ENCODE assay signal across 8 mouse cellular contexts in the genomic region with DNA sequence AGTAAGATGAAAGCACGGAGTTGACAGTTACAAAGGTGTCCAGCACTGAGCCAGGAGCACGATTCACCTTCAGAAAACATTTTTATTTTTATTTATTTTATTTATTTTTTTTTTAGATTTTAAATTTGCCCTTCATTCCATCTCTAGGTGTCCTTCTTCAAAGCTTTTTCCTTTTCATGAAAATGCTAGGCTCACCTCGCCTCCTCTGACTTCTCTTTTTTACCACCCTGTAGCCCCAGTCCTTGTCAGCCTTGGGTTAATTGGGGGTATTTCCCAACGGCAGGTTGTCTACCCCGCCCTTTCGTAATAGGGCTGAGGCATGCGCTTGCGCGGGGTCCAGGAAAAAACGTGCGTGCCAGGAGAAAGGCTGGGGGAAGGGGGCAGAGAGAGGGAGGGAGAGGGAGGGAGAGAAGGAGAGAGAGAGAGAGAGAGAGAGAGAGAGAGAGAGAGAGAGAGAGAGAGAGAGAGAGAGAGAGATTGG. TPM values are rescaled to one million over a fixed set of nuclear protein-coding genes. Genes with fewer than 3 reads are reported as not detected.
DNase-seq lines count a peak whose midpoint lies in the region; ATAC-seq and TF ChIP-seq lines count a peak whose summit lies in the region.

No protein-coding gene starts in this region.

- no peak for TF ChIP-seq CTCF in CH12.LX (conservative IDR thresholded peaks at IDR 0.05 in 1 of 2, IDR thresholded peaks at IDR 0.05 in 1 of 2; ENCODE audit: low read depth in 2 of 2, low read length in 2 of 2)

- ATAC-seq in heart, embryonic 11.5 days (replicated peaks; ENCODE audit: insufficient number of reproducible peaks, low FRiP score, low TSS enrichment): no peak
- no peak for ATAC-seq in embryonic facial prominence, embryonic 13.5 days (ENCODE audit: insufficient number of reproducible peaks, insufficient read depth, low FRiP score, low TSS enrichment, low read depth)

- no peaks in the 10 kb centered on the region for H3K9me3 ChIP-seq in heart, embryonic 11.5 days (replicated peaks; ENCODE audit: control insufficient read depth, low read length)
- no peaks in the 10 kb centered on the region for H3K9me3 ChIP-seq in CH12.LX (replicated peaks; ENCODE audit: low read length)
- H3K9me3 ChIP-seq in embryonic facial prominence, embryonic 13.5 days: no peaks in the 10 kb centered on the region

- no peak; the same call in 1 of the 2 replicates for TF ChIP-seq POLR2A in CH12.LX (IDR thresholded peaks at IDR 0.05; ENCODE audit: low read depth, low read length)

- WGBS in heart, embryonic 11.5 days (ENCODE audit: insufficient replicate concordance): 13% methylated on average over 11 of the region's 11 CpGs
- 7% methylated on average over 11 of the region's 11 CpGs for WGBS in embryonic facial prominence, embryonic 13.5 days

- no peak overlapping the region for H3K27ac ChIP-seq in heart, embryonic 11.5 days (ENCODE audit: low read depth, low read length)
- H3K27ac ChIP-seq in CH12.LX (ENCODE audit: insufficient read depth, low read depth): peak overlapping the region; percentile 78
- H3K27ac ChIP-seq in embryonic facial prominence, embryonic 13.5 days: no peak overlapping the region

- no peak overlapping the region for H3K9ac ChIP-seq in heart, embryonic 11.5 days (ENCODE audit: low read depth, low read length)
- H3K9ac ChIP-seq in CH12.LX (ENCODE audit: insufficient read depth, low read depth): peak overlapping the region; percentile 54
- H3K9ac ChIP-seq in embryonic facial prominence, embryonic 13.5 days: 0 out of 2 replicates have a peak overlapping the region, but pooled peaks have one; percentile 7

- peak overlapping the region; percentile 38 for H3K4me3 ChIP-seq in heart, embryonic 11.5 days (ENCODE audit: low read depth, low read length)
- peak overlapping the region; percentile 64 to 79 (median 68) for H3K4me3 ChIP-seq in CH12.LX (replicated peaks in 1 of 3; ENCODE audit: low read depth in 2 of 3, low read length in 2 of 3, poor library complexity in 1 of 3)
- H3K4me3 ChIP-seq in embryonic facial prominence, embryonic 13.5 days: peak overlapping the region; percentile 35

- TF ChIP-seq EP300 in CH12.LX (IDR thresholded peaks at IDR 0.05; ENCODE audit: low read length): no peak

- peaks cover 12% of the 10 kb centered on the region for H3K79me2 ChIP-seq in CH12.LX (replicated peaks; ENCODE audit: control insufficient read depth, extremely low read depth, insufficient read depth, poor library complexity, severe bottlenecking)

- no peak for DNase-seq in heart, adult 8-10 months (ENCODE audit: low spot score)
- peak; percentile 90 for DNase-seq in CH12.LX (ENCODE audit: extremely low read depth)
- DNase-seq in left cerebral cortex, postnatal 36 days (ENCODE audit: low spot score in 2 of 2): peak; percentile 61 to 70
- peak; percentile 46 for DNase-seq in right cerebral cortex, postnatal 25 days
- no peak for DNase-seq in spleen, adult 12 weeks (ENCODE audit: low spot score)
- no peak for DNase-seq in thymus, postnatal 10 days (ENCODE audit: low spot score in 2 of 2)

- in situ Hi-C loops in CH12.LX (cut with MboI; ENCODE audit: low pct_ligation_motif_present, low pct_unique_long_range_greater_than_20kb, low sequenced_read_pairs): no loop called here

- H3K36me3 ChIP-seq in heart, embryonic 11.5 days (ENCODE audit: control insufficient read depth, insufficient read depth, low read length): no peaks in the 10 kb centered on the region
- H3K36me3 ChIP-seq in CH12.LX (replicated peaks in 1 of 2; ENCODE audit: control insufficient read depth in 1 of 2, insufficient read depth in 1 of 2, low read length in 1 of 2): peaks cover 5 to 29% of the 10 kb centered on the region in 2 experiments
- no peaks in the 10 kb centered on the region for H3K36me3 ChIP-seq in embryonic facial prominence, embryonic 13.5 days

- no peak for TF ChIP-seq RAD21 in CH12.LX (IDR thresholded peaks at IDR 0.05; ENCODE audit: low read depth, low read length)

- dilution Hi-C loops in CH12.LX (cut with MboI; ENCODE audit: extremely low pct_ligation_motif_present, extremely low pct_unique_long_range_greater_than_20kb, low sequenced_read_pairs): no loop called here

- peaks cover 40% of the 10 kb centered on the region for H3K27me3 ChIP-seq in heart, embryonic 11.5 days (ENCODE audit: control insufficient read depth, insufficient read depth, low read length)
- H3K27me3 ChIP-seq in CH12.LX (replicated peaks): peaks cover under 1% of the 10 kb centered on the region
- peaks cover 75% of the 10 kb centered on the region for H3K27me3 ChIP-seq in embryonic facial prominence, embryonic 13.5 days

- peak overlapping the region; percentile 64 for H3K4me2 ChIP-seq in heart, embryonic 11.5 days
- H3K4me2 ChIP-seq in CH12.LX (ENCODE audit: insufficient read depth, low read depth, poor library complexity, severe bottlenecking): peak overlapping the region; percentile 91
- peak overlapping the region; percentile 57 for H3K4me2 ChIP-seq in embryonic facial prominence, embryonic 13.5 days

- intact Hi-C loops in left cerebral cortex, postnatal 36 days (cut with DNase I): loop anchor here (2.0 to 10.0 kb wide), 2 partner anchors 81 to 191 kb away; a partner anchor contains a TSS

- peaks cover 34% of the 10 kb centered on the region for H3K4me1 ChIP-seq in heart, embryonic 11.5 days (ENCODE audit: control insufficient read depth, insufficient read depth, low read length)
- peaks cover 9 to 70% of the 10 kb centered on the region in 2 experiments for H3K4me1 ChIP-seq in CH12.LX (ENCODE audit: control insufficient read depth in 1 of 2, insufficient read depth in 2 of 2)
- H3K4me1 ChIP-seq in embryonic facial prominence, embryonic 13.5 days: peaks cover 62% of the 10 kb centered on the region

TF ChIP-seq in CH12.LX, 34 proteins besides CTCF, POLR2A, EP300 and RAD21 (continues in another document):
- TF ChIP-seq MAZ (IDR thresholded peaks at IDR 0.05; ENCODE audit: low read depth, low read length): peak; percentile 90
- no peak for TF ChIP-seq USF1 (IDR thresholded peaks at IDR 0.05; ENCODE audit: low read depth, low read length)
- peak; percentile 90 for TF ChIP-seq NRF1 (IDR thresholded peaks at IDR 0.05; ENCODE audit: low read depth, low read length)
- TF ChIP-seq SIN3A (IDR thresholded peaks at IDR 0.05; ENCODE audit: low read length): peak; percentile 94
- TF ChIP-seq ZC3H11A (IDR thresholded peaks at IDR 0.05; ENCODE audit: low read depth, low read length): no peak
- peak; percentile 57 for TF ChIP-seq TCF12 (IDR thresholded peaks at IDR 0.05; ENCODE audit: low read depth, low read length)
- peak; percentile 89; the same call in 1 of the 2 replicates for TF ChIP-seq MXI1 (IDR thresholded peaks at IDR 0.05; ENCODE audit: low read depth, low read length)
- no peak for TF ChIP-seq UBTF (IDR thresholded peaks at IDR 0.05; ENCODE audit: low read depth, low read length)
- no peak for TF ChIP-seq TBP (conservative IDR thresholded peaks at IDR 0.05; ENCODE audit: low read depth, low read length)
- no peak for TF ChIP-seq KAT2A (IDR thresholded peaks at IDR 0.05; ENCODE audit: insufficient replicate concordance, low read length)
- no peak; the same call in 1 of the 2 replicates for TF ChIP-seq MYC (IDR thresholded peaks at IDR 0.05; ENCODE audit: low read depth, low read length)
- 0 out of 2 replicates have a peak, but pooled peaks have one; percentile 37 for TF ChIP-seq HCFC1 (IDR thresholded peaks at IDR 0.05; ENCODE audit: low read depth, low read length)

RNA-seq across cellular contexts. Expression of a gene that starts 0.4 kb away (rescaled TPM):
- polyA plus RNA-seq in heart, embryonic 11.5 days (2014; fragmentation: Nextera tagmentation; extraction: Ambion mirVana): 0.13 and 0.39 TPM in 2 replicates
- under 1 TPM in 2 of 4 experiments, not detected in 2; 0.14 to 0.19 TPM for total RNA-seq in heart, adult 8-10 months (2022)
- total RNA-seq in CH12.LX (2012; rRNA removed): 29.6 and 58.7 TPM in 2 replicates
- 14.1 and 17.2 TPM in 2 replicates for total RNA-seq in CH12.LX (2014; rRNA removed)
- 12.3 TPM in 2 replicates for polyA plus RNA-seq in CH12.LX (2012; ENCODE audit: insufficient read length, low read depth)
- polyA plus RNA-seq in embryonic facial prominence, embryonic 13.5 days (2015; fragmentation: Nextera tagmentation; extraction: Ambion mirVana): 0.15 and 0.27 TPM in 2 replicates
- under 1 TPM in 1 of 2 experiments, not detected in 1; 0.37 TPM for total RNA-seq in left cerebral cortex, postnatal 36 days (2021)

RNA-seq across cellular contexts. Expression of a gene that starts 4.5 kb away (rescaled TPM):
- polyA plus RNA-seq in heart, embryonic 11.5 days (2014; fragmentation: Nextera tagmentation; extraction: Ambion mirVana): 6.2 TPM in 2 replicates
- total RNA-seq in heart, adult 8-10 months (2022): 10 to 100 TPM; 23.4 to 29.9 (median 28.1) TPM
- total RNA-seq in CH12.LX (2012; rRNA removed) (16.3 and 20.3 TPM in 2 replicates), CH12.LX (2014; rRNA removed) (2.8 and 2.9 TPM in 2 replicates)
- 3.7 and 5.0 TPM in 2 replicates for polyA plus RNA-seq in CH12.LX (2012; ENCODE audit: insufficient read length, low read depth)
- 9.7 and 10.2 TPM in 2 replicates for polyA plus RNA-seq in embryonic facial prominence, embryonic 13.5 days (2015; fragmentation: Nextera tagmentation; extraction: Ambion mirVana)
- 10 to 100 TPM; 12.3 TPM for total RNA-seq in left cerebral cortex, postnatal 36 days (2021)

RNA-seq across cellular contexts. Expression of a gene that starts 5.4 kb away (rescaled TPM):
- polyA plus RNA-seq in heart, embryonic 11.5 days (2014; fragmentation: Nextera tagmentation; extraction: Ambion mirVana): 0.46 and 0.70 TPM in 2 replicates
- total RNA-seq in heart, adult 8-10 months (2022): 1 to 10 TPM; 1.1 to 2.9 (median 1.5) TPM
- total RNA-seq in CH12.LX (2012; rRNA removed) (15.6 and 16.7 TPM in 2 replicates), CH12.LX (2014; rRNA removed) (3.6 and 4.4 TPM in 2 replicates)
- polyA plus RNA-seq in CH12.LX (2012; ENCODE audit: insufficient read length, low read depth): 17.9 and 19.5 TPM in 2 replicates
- 0.50 and 1.2 TPM in 2 replicates for polyA plus RNA-seq in embryonic facial prominence, embryonic 13.5 days (2015; fragmentation: Nextera tagmentation; extraction: Ambion mirVana)
- total RNA-seq in left cerebral cortex, postnatal 36 days (2021): 100 to 1,000 TPM; 167 to 172 TPM

RNA-seq across cellular contexts. Expression of a gene that starts 20.0 kb away (rescaled TPM):
- polyA plus RNA-seq in heart, embryonic 11.5 days (2014; fragmentation: Nextera tagmentation; extraction: Ambion mirVana): 4.3 TPM in 2 replicates
- 1 to 10 TPM; 2.7 to 4.9 (median 3.0) TPM for total RNA-seq in heart, adult 8-10 months (2022)
- total RNA-seq in CH12.LX (2012; rRNA removed): 3.1 and 4.7 TPM in 2 replicates
- total RNA-seq in CH12.LX (2014; rRNA removed): 1.2 and 2.1 TPM in 2 replicates
- polyA plus RNA-seq in CH12.LX (2012; ENCODE audit: insufficient read length, low read depth): 8.7 and 10.5 TPM in 2 replicates
- polyA plus RNA-seq in embryonic facial prominence, embryonic 13.5 days (2015; fragmentation: Nextera tagmentation; extraction: Ambion mirVana): 12.6 and 12.9 TPM in 2 replicates
- 10 to 100 TPM; 49.7 to 62.4 TPM for total RNA-seq in left cerebral cortex, postnatal 36 days (2021)

RNA-seq across cellular contexts. Expression of a gene that starts 50.6 kb away (rescaled TPM):
- 10.2 and 12.7 TPM in 2 replicates for polyA plus RNA-seq in heart, embryonic 11.5 days (2014; fragmentation: Nextera tagmentation; extraction: Ambion mirVana)
- total RNA-seq in heart, adult 8-10 months (2022): 10 to 100 TPM; 28.6 to 37.3 (median 31.7) TPM
- 11.1 and 15.3 TPM in 2 replicates for total RNA-seq in CH12.LX (2012; rRNA removed)
- total RNA-seq in CH12.LX (2014; rRNA removed): 8.5 and 8.7 TPM in 2 replicates
- polyA plus RNA-seq in CH12.LX (2012; ENCODE audit: insufficient read length, low read depth): 10.8 and 12.1 TPM in 2 replicates
- polyA plus RNA-seq in embryonic facial prominence, embryonic 13.5 days (2015; fragmentation: Nextera tagmentation; extraction: Ambion mirVana): 16.9 and 19.8 TPM in 2 replicates
- 10 to 100 TPM; 47.8 to 52.1 TPM for total RNA-seq in left cerebral cortex, postnatal 36 days (2021)

Comparison
In these comparisons a context has a peak if more than half of its experiments do, and no peak if none do; other contexts are left out.
1. DNase-seq: peak in CH12.LX (single experiment), left cerebral cortex, postnatal 36 days (2 of 2) and right cerebral cortex, postnatal 25 days (single experiment); none in heart, adult 8-10 months (single experiment), spleen, adult 12 weeks (single experiment) and thymus, postnatal 10 days (0 of 2).
2. RNA of a gene that starts 0.4 kb away (total RNA-seq): 14.1 to 58.7 TPM in CH12.LX; 0.37 TPM in left cerebral cortex, postnatal 36 days and 0.14 to 0.19 TPM in heart, adult 8-10 months; every median in the first group is over 10 times any median in the second.
3. RNA of a gene that starts 5.4 kb away (total RNA-seq): 167 to 172 TPM in left cerebral cortex, postnatal 36 days; 3.6 to 16.7 TPM in CH12.LX and 1.1 to 2.9 TPM in heart, adult 8-10 months; every median in the first group is over 4 times any median in the second.
4. Peak in every context shown above with its lines, with median percentiles within 50 percentile points of each other: H3K4me2 ChIP-seq and H3K4me3 ChIP-seq.